Mouse (Mus musculus) C2C12 (cell line): Measurements from ENCODE around the gene Ldb3. TPM values are rescaled to one million over a fixed set of nuclear protein-coding genes. Genes with fewer than 3 reads are reported as not detected.

ENCODE experiments used
- H3K27me3 ChIP-seq: one replicate; pipeline ENCODE4 v1.6.1; 2011; ENCODE audit not compliant: control insufficient read depth, insufficient read depth, insufficient read length
- H3K36me3 ChIP-seq: one replicate; pipeline ENCODE4 v1.6.1; 2011; ENCODE audit not compliant: control insufficient read depth, insufficient read depth
- H3K4me3 ChIP-seq: one replicate; pipeline ENCODE4 v1.5.1; 2011; ENCODE audit warnings: mild to moderate bottlenecking, control low read depth; ENCODE audit not compliant: poor library complexity, insufficient read depth, severe bottlenecking
- H3K79me2 ChIP-seq: one replicate; pipeline ENCODE4 v1.6.1; 2011; ENCODE audit not compliant: control insufficient read depth, insufficient read depth
- H3K79me3 ChIP-seq: one replicate; pipeline ENCODE4 v1.6.1; 2011; ENCODE audit warnings: low read depth, control low read depth
- H3ac ChIP-seq: one replicate; pipeline ENCODE3; 2011; ENCODE audit warnings: low read depth; ENCODE audit not compliant: control insufficient read depth, insufficient read length
- CEBPB ChIP-seq: IDR thresholded peaks from one replicate; pipeline ENCODE4 v1.6.1; 2011; ENCODE audit warnings: low read depth, mild to moderate bottlenecking, control low read depth, moderate library complexity
- CTCF ChIP-seq: IDR thresholded peaks from one replicate; pipeline ENCODE4 v1.5.1; 2011; ENCODE audit not compliant: control insufficient read depth, insufficient read depth, insufficient read length
- FOSL1 ChIP-seq: IDR thresholded peaks from one replicate; pipeline ENCODE4 v1.8.0; 2011; ENCODE audit warnings: mild to moderate bottlenecking, low read length; ENCODE audit not compliant: poor library complexity, insufficient read depth, severe bottlenecking
- MAX ChIP-seq: IDR thresholded peaks from one replicate; pipeline ENCODE4 v1.6.1; 2011; ENCODE audit warnings: mild to moderate bottlenecking, control low read depth
- MYOD1 ChIP-seq: IDR thresholded peaks from one replicate; pipeline ENCODE4 v1.6.1; 2011; ENCODE audit warnings: low read depth; ENCODE audit not compliant: control insufficient read depth, insufficient read length
- MYOG ChIP-seq: IDR thresholded peaks from one replicate; pipeline ENCODE4 v1.6.1; 2011; ENCODE audit not compliant: control insufficient read depth, insufficient read length; ENCODE audit errors: extremely low read depth
- USF1 ChIP-seq: IDR thresholded peaks from one replicate; pipeline ENCODE4 v1.6.1; 2011; ENCODE audit warnings: low read depth, mild to moderate bottlenecking, control low read depth, moderate library complexity
- polyA plus RNA-seq: library from polyadenylated mRNA; unstranded; fragments of >200 nt; fragmentation: generic; extraction: Trizol; gene quantifications from one replicate; pipeline ENCODE4 v1.2.1, GENCODE M21; 2012; ENCODE audit warnings: missing spikeins

The Ldb3 gene
- polyA plus RNA-seq, 1 experiment, result 4.0 TPM

- Histone ChIP-seq H3K79me2 (no peaks in the 10 kb centered on the region), H3K4me3 (no peak overlapping the region), H3K79me3 (no peaks in the 10 kb centered on the region), H3ac (no peak overlapping the region), H3K27me3 (no peaks in the 10 kb centered on the region), H3K36me3 (peaks cover 7% of the 10 kb centered on the region)
- TF ChIP-seq MYOD1 (no peak), FOSL1 (no peak), MAX (no peak), MYOG (no peak), CTCF (no peak), USF1 (no peak), CEBPB (no peak)
Measured at GRCm38 (mm10) chr14:34540685-34541162, 47.8 kb downstream of the Ldb3 start.

- H3K27me3 ChIP-seq, result no peaks in the 10 kb centered on the region
- H3K4me3 ChIP-seq, result no peak overlapping the region
- no peak overlapping the region for H3ac ChIP-seq
- no peaks in the 10 kb centered on the region for H3K36me3 ChIP-seq
- no peaks in the 10 kb centered on the region for H3K79me3 ChIP-seq
- no peaks in the 10 kb centered on the region for H3K79me2 ChIP-seq
- TF ChIP-seq USF1, result no peak
Measured at GRCm38 (mm10) chr14:34535883-34536282, 52.6 kb downstream of the Ldb3 start.

DNA sequence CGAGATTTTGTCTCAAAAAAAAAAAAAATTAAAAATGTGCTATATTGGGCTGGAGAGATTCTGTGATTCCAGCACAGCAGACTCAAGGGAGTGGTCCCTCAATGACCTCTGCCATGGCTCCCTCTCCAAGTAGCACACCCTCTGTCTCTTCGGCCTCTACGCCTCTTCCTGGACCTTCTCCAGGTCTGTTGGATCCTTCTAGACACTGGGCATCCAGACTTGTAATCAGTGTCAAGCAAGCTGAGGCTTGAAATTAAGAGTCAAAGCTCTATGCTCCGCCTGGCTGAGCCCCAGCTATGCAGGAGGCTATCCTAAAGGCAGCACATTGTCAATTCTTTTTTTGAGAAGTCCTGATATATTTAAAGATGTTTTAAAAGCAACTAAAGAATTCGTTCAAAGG lies 54.9 kb downstream of the Ldb3 start:
- TF ChIP-seq MAX (no peak), MYOD1 (no peak), FOSL1 (no peak), CEBPB (no peak), USF1 (no peak), MYOG (no peak), CTCF (no peak)
- no peaks in the 10 kb centered on the region for H3K27me3 ChIP-seq
- no peaks in the 10 kb centered on the region for H3K36me3 ChIP-seq
- no peaks in the 10 kb centered on the region for H3K79me3 ChIP-seq
- no peaks in the 10 kb centered on the region for H3K79me2 ChIP-seq
- H3K4me3 ChIP-seq, result no peak overlapping the region
- H3ac ChIP-seq, result no peak overlapping the region

- Histone ChIP-seq H3K36me3 (no peaks in the 10 kb centered on the region), H3K79me2 (no peaks in the 10 kb centered on the region), H3K79me3 (no peaks in the 10 kb centered on the region), H3K4me3 (no peak overlapping the region), H3K27me3 (no peaks in the 10 kb centered on the region), H3ac (no peak overlapping the region)
- no peak for TF ChIP-seq CEBPB
- TF ChIP-seq USF1, result no peak
- TF ChIP-seq MYOD1, result no peak
- TF ChIP-seq FOSL1, result no peak
- no peak for TF ChIP-seq MAX
- no peak for TF ChIP-seq MYOG
- TF ChIP-seq CTCF, result no peak
Measured at GRCm38 (mm10) chr14:34532536-34532935, 55.9 kb downstream of the Ldb3 start.

DNA sequence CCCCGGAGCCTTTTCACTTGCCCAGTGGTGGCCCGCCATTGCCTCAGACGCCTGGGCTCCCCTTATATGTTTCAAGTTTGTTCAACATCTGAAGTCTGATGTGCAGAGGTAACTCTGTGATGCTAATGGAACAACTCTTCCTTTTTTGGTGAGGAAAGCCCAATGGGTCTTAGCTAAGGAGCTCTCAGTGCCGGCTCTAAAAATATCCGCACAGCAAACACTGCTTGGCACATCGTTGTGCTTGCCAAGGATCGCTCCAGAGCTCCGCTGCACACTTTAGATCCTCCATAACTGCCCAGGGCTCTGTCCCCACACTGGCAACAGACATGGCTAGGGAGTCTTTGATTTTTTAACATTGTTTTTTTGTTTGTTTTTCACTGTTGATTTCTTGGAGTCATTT lies 59.7 kb downstream of the Ldb3 start:
- no peak overlapping the region for H3ac ChIP-seq
- no peaks in the 10 kb centered on the region for H3K79me2 ChIP-seq
- H3K36me3 ChIP-seq, result no peaks in the 10 kb centered on the region
- no peaks in the 10 kb centered on the region for H3K79me3 ChIP-seq
- H3K4me3 ChIP-seq, result no peak overlapping the region
- TF ChIP-seq MYOD1 (no peak), USF1 (no peak), CEBPB (no peak), MAX (no peak), CTCF (no peak), FOSL1 (no peak), MYOG (no peak)
- no peaks in the 10 kb centered on the region for H3K27me3 ChIP-seq

- TF ChIP-seq MAX (no peak), FOSL1 (no peak), MYOG (no peak), USF1 (no peak), CEBPB (no peak), CTCF (no peak), MYOD1 (no peak)
- Histone ChIP-seq H3K4me3 (no peak within 1 kb of the TSS), H3ac (no peak within 1 kb of the TSS), H3K79me2 (no peaks in the 10 kb centered on the region), H3K36me3 (no peaks in the 10 kb centered on the region), H3K79me3 (no peaks in the 10 kb centered on the region), H3K27me3 (no peaks in the 10 kb centered on the region)
Measured at GRCm38 (mm10) chr14:34522701-34523100, 65.8 kb downstream of the Ldb3 start, which contains the start of gene 9230112D13Rik. TSS of gene 9230112D13Rik (minus strand) at chr14:34522801.
